Mouse (Mus musculus) hindbrain, embryonic 15.5 days (tissue): ENCODE data around the gene Xylb. TPM values are rescaled to one million over a fixed set of nuclear protein-coding genes. Genes with fewer than 3 reads are reported as not detected.

Experiments
- ATAC-seq: fragments of 200-750 bp; cut with Nextera tagmentation; 2 replicates; pipeline ENCODE4 v1.8.0; 2017; ENCODE audit warnings: low read depth, moderate number of reproducible peaks, moderate TSS enrichment; ENCODE audit not compliant: low FRiP score
- H3K27ac ChIP-seq: fragments of 300-500 bp; sonication (generic); replicated peaks from 2 replicates; pipeline ENCODE4 v1.5.1; 2015; ENCODE audit warnings: mild to moderate bottlenecking, inconsistent platforms
- H3K27me3 ChIP-seq: fragments of 300-500 bp; sonication (generic); 2 replicates; pipeline ENCODE4 v1.6.1; 2015; ENCODE audit warnings: control low read depth, inconsistent platforms
- H3K36me3 ChIP-seq: fragments of 300-500 bp; sonication (generic); 2 replicates; pipeline ENCODE4 v1.6.1; 2015; ENCODE audit warnings: control low read depth, inconsistent platforms
- H3K4me1 ChIP-seq: fragments of 300-500 bp; sonication (generic); replicated peaks from 2 replicates; pipeline ENCODE4 v1.6.1; 2015; ENCODE audit warnings: control low read depth, inconsistent platforms
- H3K4me2 ChIP-seq: fragments of 300-500 bp; sonication (generic); 2 replicates; pipeline ENCODE4 v1.6.1; 2015; ENCODE audit warnings: moderate library complexity, mild to moderate bottlenecking, inconsistent platforms
- H3K4me3 ChIP-seq: fragments of 300-500 bp; sonication (generic); 2 replicates; pipeline ENCODE4 v1.5.1; 2015; ENCODE audit warnings: mild to moderate bottlenecking, inconsistent platforms
- H3K9ac ChIP-seq: fragments of 300-500 bp; sonication (generic); 2 replicates; pipeline ENCODE4 v1.6.1; 2015; ENCODE audit warnings: inconsistent platforms
- H3K9me3 ChIP-seq: fragments of 300-500 bp; sonication (generic); 2 replicates; pipeline ENCODE4 v1.6.1; 2016; ENCODE audit warnings: control low read depth, inconsistent platforms
- WGBS: fragments of 180-500 bp; shearing (Covaris S2); methylation state at CpG from one replicate; pipeline ENCODE4 v1.1.7; 2015; 5-methylcytosine and 5-hydroxymethylcytosine counted together
- polyA plus RNA-seq: library from polyadenylated mRNA; unstranded; fragments of >200 nt; fragmentation: Nextera tagmentation; extraction: Ambion mirVana; gene quantifications from 2 replicates; pipeline ENCODE4 v1.2.1, GENCODE M21; 2015

Gene Xylb
- polyA plus RNA-seq, result 2.9 and 3.8 TPM in 2 replicates

GRCm38 (mm10) chr9:119357331-119358057 lies at the start of gene Xylb:
Gene Xylb, plus strand, starts transcription at chr9:119357381.
- H3K9ac ChIP-seq, result peak within 1 kb of the TSS; percentile 62
- no peaks in the 10 kb centered on the region for H3K9me3 ChIP-seq
- H3K4me3 ChIP-seq, result peak within 1 kb of the TSS; percentile 79
- H3K27me3 ChIP-seq, result no peaks in the 10 kb centered on the region
- 2% methylated on average over 65 of the region's 65 CpGs for WGBS
- peaks cover 8% of the 10 kb centered on the region for H3K4me1 ChIP-seq
- peak within 1 kb of the TSS; percentile 82 for H3K4me2 ChIP-seq
- H3K27ac ChIP-seq, result no peak within 1 kb of the TSS
- peak; percentile 89 for ATAC-seq
- no peaks in the 10 kb centered on the region; the same call in 1 of the 2 replicates for H3K36me3 ChIP-seq

- 82% methylated on average over 1 of the region's 1 CpGs for WGBS
- no peak overlapping the region for H3K9ac ChIP-seq
- ATAC-seq, result no peak
- H3K9me3 ChIP-seq, result no peaks in the 10 kb centered on the region
- H3K4me1 ChIP-seq, result no peaks in the 10 kb centered on the region
- H3K27ac ChIP-seq, result no peak overlapping the region
- no peaks in the 10 kb centered on the region for H3K27me3 ChIP-seq
- no peak overlapping the region for H3K4me2 ChIP-seq
- no peak overlapping the region for H3K4me3 ChIP-seq
- H3K36me3 ChIP-seq, result no peaks in the 10 kb centered on the region
Measured at GRCm38 (mm10) chr9:119309067-119309466, 48.1 kb upstream of the Xylb start.

- Histone ChIP-seq H3K27me3 (no peaks in the 10 kb centered on the region), H3K4me1 (no peaks in the 10 kb centered on the region), H3K4me3 (no peak overlapping the region), H3K4me2 (no peak overlapping the region), H3K9me3 (no peaks in the 10 kb centered on the region), H3K27ac (no peak overlapping the region), H3K36me3 (no peaks in the 10 kb centered on the region), H3K9ac (no peak overlapping the region)
- ATAC-seq, result no peak
- 85% methylated on average over 10 of the region's 10 CpGs for WGBS
Measured at GRCm38 (mm10) chr9:119313096-119313495, 44.1 kb upstream of the Xylb start.

- Histone ChIP-seq H3K9me3 (no peaks in the 10 kb centered on the region), H3K4me1 (peaks cover 30% of the 10 kb centered on the region), H3K27me3 (no peaks in the 10 kb centered on the region), H3K36me3 (no peaks in the 10 kb centered on the region), H3K4me2 (no peak overlapping the region), H3K4me3 (no peak overlapping the region), H3K27ac (no peak overlapping the region), H3K9ac (no peak overlapping the region)
- ATAC-seq, result no peak
- WGBS, result 90% methylated on average over 1 of the region's 1 CpGs
Measured at GRCm38 (mm10) chr9:119318891-119319290, 38.3 kb upstream of the Xylb start.

- ATAC-seq, result no peak
- Histone ChIP-seq H3K9me3 (no peaks in the 10 kb centered on the region), H3K27me3 (no peaks in the 10 kb centered on the region), H3K9ac (0 out of 2 replicates have a peak overlapping the region, but pooled peaks have one; percentile 7), H3K4me1 (peaks cover 30% of the 10 kb centered on the region), H3K4me3 (peak overlapping the region; percentile 85; the same call in 1 of the 2 replicates), H3K36me3 (no peaks in the 10 kb centered on the region), H3K27ac (no peak overlapping the region), H3K4me2 (peak overlapping the region; percentile 88)
- WGBS, result 84% methylated on average over 7 of the region's 7 CpGs
Measured at GRCm38 (mm10) chr9:119320446-119320845, 36.7 kb upstream of the Xylb start.

GRCm38 (mm10) chr9:119320946-119321345 lies 36.2 kb upstream of the Xylb start:
- 13% methylated on average over 7 of the region's 7 CpGs for WGBS
- Histone ChIP-seq H3K9ac (peak overlapping the region; percentile 83), H3K9me3 (no peaks in the 10 kb centered on the region), H3K36me3 (no peaks in the 10 kb centered on the region), H3K4me2 (peak overlapping the region; percentile 88), H3K4me3 (peak overlapping the region; percentile 85), H3K27me3 (no peaks in the 10 kb centered on the region), H3K27ac (no peak overlapping the region), H3K4me1 (peaks cover 30% of the 10 kb centered on the region)
- ATAC-seq, result no peak

GRCm38 (mm10) chr9:119321392-119322229 lies 35.6 kb upstream of the Xylb start:
- peak overlapping the region; percentile 85 for H3K4me3 ChIP-seq
- peak overlapping the region; percentile 83 for H3K9ac ChIP-seq
- H3K4me2 ChIP-seq, result peak overlapping the region; percentile 88
- under 1% methylated on average over 45 of the region's 59 CpGs for WGBS
- ATAC-seq, result peak; percentile 21
- H3K36me3 ChIP-seq, result no peaks in the 10 kb centered on the region
- H3K27ac ChIP-seq, result peak overlapping the region; percentile 94
- no peaks in the 10 kb centered on the region for H3K9me3 ChIP-seq
- H3K4me1 ChIP-seq, result peaks cover 30% of the 10 kb centered on the region
- no peaks in the 10 kb centered on the region for H3K27me3 ChIP-seq

GRCm38 (mm10) chr9:119322289-119323259 lies 34.6 kb upstream of the Xylb start, which contains the start of gene Oxsr1:
Gene Oxsr1, minus strand, starts transcription at chr9:119322427.
- no peaks in the 10 kb centered on the region for H3K36me3 ChIP-seq
- peak within 1 kb of the TSS; percentile 94 for H3K27ac ChIP-seq
- H3K9me3 ChIP-seq, result no peaks in the 10 kb centered on the region
- H3K4me2 ChIP-seq, result peak within 1 kb of the TSS; percentile 88
- peak; percentile 99 for ATAC-seq
- H3K4me3 ChIP-seq, result peak within 1 kb of the TSS; percentile 85
- H3K4me1 ChIP-seq, result peaks cover 30% of the 10 kb centered on the region
- under 1% methylated on average over 76 of the region's 76 CpGs for WGBS
- H3K27me3 ChIP-seq, result no peaks in the 10 kb centered on the region
- H3K9ac ChIP-seq, result peak within 1 kb of the TSS; percentile 83

- 8% methylated on average over 9 of the region's 9 CpGs for WGBS
- peak overlapping the region; percentile 94 for H3K27ac ChIP-seq
- H3K27me3 ChIP-seq, result no peaks in the 10 kb centered on the region
- peak overlapping the region; percentile 88 for H3K4me2 ChIP-seq
- H3K36me3 ChIP-seq, result no peaks in the 10 kb centered on the region
- no peaks in the 10 kb centered on the region for H3K9me3 ChIP-seq
- peak overlapping the region; percentile 74 for H3K9ac ChIP-seq
- no peak for ATAC-seq
- peak overlapping the region; percentile 85 for H3K4me3 ChIP-seq
- H3K4me1 ChIP-seq, result peaks cover 30% of the 10 kb centered on the region
Measured at GRCm38 (mm10) chr9:119323260-119323645, 33.9 kb upstream of the Xylb start.

GRCm38 (mm10) chr9:119324130-119324529 lies 33.1 kb upstream of the Xylb start:
- Histone ChIP-seq H3K4me2 (no peak overlapping the region), H3K9ac (no peak overlapping the region), H3K36me3 (no peaks in the 10 kb centered on the region), H3K9me3 (no peaks in the 10 kb centered on the region), H3K4me1 (peaks cover 30% of the 10 kb centered on the region), H3K27me3 (no peaks in the 10 kb centered on the region), H3K4me3 (no peak overlapping the region), H3K27ac (no peak overlapping the region)
- WGBS, result 82% methylated on average over 1 of the region's 1 CpGs
- ATAC-seq, result no peak

- Histone ChIP-seq H3K9ac (no peak overlapping the region), H3K27ac (no peak overlapping the region), H3K27me3 (no peaks in the 10 kb centered on the region), H3K9me3 (no peaks in the 10 kb centered on the region), H3K4me2 (no peak overlapping the region), H3K36me3 (no peaks in the 10 kb centered on the region), H3K4me1 (peaks cover 4% of the 10 kb centered on the region; the same call in 1 of the 2 replicates), H3K4me3 (no peak overlapping the region)
- WGBS, result 85% methylated on average over 3 of the region's 3 CpGs
- no peak for ATAC-seq
Measured at GRCm38 (mm10) chr9:119328488-119328887, 28.7 kb upstream of the Xylb start.
